ENCODE assay signal across 9 mouse cellular contexts in the genomic region with DNA sequence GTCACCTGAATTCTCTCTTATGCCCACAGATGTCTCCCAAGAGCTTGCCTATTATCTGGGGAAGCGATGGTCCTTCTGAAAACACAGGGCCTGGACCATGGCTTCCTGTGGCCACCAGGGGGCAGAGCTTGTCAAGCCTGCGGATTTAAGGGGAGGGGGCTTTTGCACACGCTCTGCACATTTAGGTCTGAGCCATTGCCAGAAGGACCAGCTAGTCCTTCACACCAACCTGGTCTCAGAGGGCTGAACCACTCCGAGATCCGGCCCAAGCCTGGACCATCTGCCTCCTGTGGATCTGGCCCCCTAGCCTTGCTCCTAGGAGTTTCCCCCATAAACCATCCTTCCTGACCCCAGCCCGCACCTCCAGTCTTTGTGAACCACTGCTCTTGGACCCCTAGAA. TPM values are rescaled to one million over a fixed set of nuclear protein-coding genes. Genes with fewer than 3 reads are reported as not detected.
DNase-seq lines count a peak whose midpoint lies in the region; ATAC-seq and TF ChIP-seq lines count a peak whose summit lies in the region.
"Had no signal": no experiment of that assay in that cellular context is flagged by ENCODE, and none has a peak within 500 bp of the region (broad histone marks: within the 10 kb centered on the region; RNA-seq: fewer than 3 reads in every experiment).

No protein-coding gene starts in this region.

- H3K27me3 ChIP-seq in thymus, adult 2 months (ENCODE audit: control insufficient read depth, insufficient read depth, low read length), result peaks cover 12% of the 10 kb centered on the region; the same call in 1 of the 2 replicates
- H3K27me3 ChIP-seq in heart, postnatal 0 days (ENCODE audit: control insufficient read depth, insufficient read depth, low read length), result peaks cover 45% of the 10 kb centered on the region
- H3K27me3 ChIP-seq in liver, embryonic 12.5 days (replicated peaks), result peaks cover 90% of the 10 kb centered on the region
- peaks cover 22% of the 10 kb centered on the region for H3K27me3 ChIP-seq in small intestine, adult 2 months (ENCODE audit: control insufficient read depth, insufficient read depth, low read length)
- H3K27me3 ChIP-seq: Patski had no signal

- no peak overlapping the region for H3K4me2 ChIP-seq in heart, postnatal 0 days (ENCODE audit: low read depth, low read length)
- peak overlapping the region; percentile 78 for H3K4me2 ChIP-seq in liver, embryonic 12.5 days

- H3K9ac ChIP-seq in heart, postnatal 0 days (replicated peaks; ENCODE audit: low read depth, low read length), result no peak overlapping the region
- peak overlapping the region; percentile 52 for H3K9ac ChIP-seq in liver, embryonic 12.5 days

- H3K36me3 ChIP-seq in thymus, adult 2 months (ENCODE audit: control insufficient read depth, insufficient read depth, low read length), result no peaks in the 10 kb centered on the region
- no peaks in the 10 kb centered on the region for H3K36me3 ChIP-seq in heart, postnatal 0 days (replicated peaks; ENCODE audit: control insufficient read depth, insufficient read depth, low read length)
- H3K36me3 ChIP-seq in liver, embryonic 12.5 days, result 0 out of 2 replicates have a peak, but pooled peaks cover 6% of the 10 kb centered on the region
- no peaks in the 10 kb centered on the region for H3K36me3 ChIP-seq in small intestine, adult 2 months (ENCODE audit: control insufficient read depth, insufficient read depth, low read length)

- TF ChIP-seq EP300 in heart, postnatal 0 days (IDR thresholded peaks at IDR 0.05; ENCODE audit: low read depth), result no peak

- DNase-seq in cerebellum, adult 18-20 months, result peak; percentile 38 to 51
- DNase-seq in cerebellum, adult 11 months, result no peak
- peak; percentile 31 for DNase-seq in thymus, adult 2 months
- DNase-seq in thymus, adult 18-20 months, result no peak
- no peak for DNase-seq in heart, postnatal 0 days (ENCODE audit: low spot score)
- DNase-seq in urinary bladder, postnatal 36 days (ENCODE audit: low spot score in 2 of 2), result no peak

- peak; percentile 82 for TF ChIP-seq CTCF in thymus, adult 2 months (IDR thresholded peaks at IDR 0.05; ENCODE audit: borderline replicate concordance, control insufficient read depth, extremely low read depth, insufficient read depth, low read length, poor library complexity)
- peak; percentile 70 for TF ChIP-seq CTCF in heart, postnatal 0 days (IDR thresholded peaks at IDR 0.05; ENCODE audit: low read depth)
- TF ChIP-seq CTCF in small intestine, adult 2 months (IDR thresholded peaks at IDR 0.05; ENCODE audit: extremely low read depth, insufficient read length, insufficient replicate concordance, low read depth, low read length), result peak; percentile 81; the same call in 1 of the 2 replicates

- no peak overlapping the region for H3K27ac ChIP-seq in thymus, adult 2 months (ENCODE audit: control insufficient read depth, insufficient read depth, low read length)
- H3K27ac ChIP-seq in heart, postnatal 0 days (ENCODE audit: low read depth), result no peak overlapping the region
- H3K27ac ChIP-seq in liver, embryonic 12.5 days, result peak overlapping the region; percentile 84
- H3K27ac ChIP-seq in small intestine, adult 2 months (ENCODE audit: insufficient read depth, low read depth, low read length), result no peak overlapping the region

- TF ChIP-seq POLR2A in thymus, adult 2 months (IDR thresholded peaks at IDR 0.05; ENCODE audit: control insufficient read depth, extremely low read depth, insufficient read depth, low read length, poor library complexity), result no peak
- no peak for TF ChIP-seq POLR2A in small intestine, adult 2 months (IDR thresholded peaks at IDR 0.05; ENCODE audit: low read depth, low read length)

- 27% methylated on average over 6 of the region's 6 CpGs for WGBS in thymus, adult 2 months
- WGBS in heart, postnatal 0 days, result 25% methylated on average over 6 of the region's 6 CpGs
- WGBS in liver, embryonic 12.5 days (ENCODE audit: insufficient replicate concordance), result 12% methylated on average over 6 of the region's 6 CpGs
- 33% methylated on average over 6 of the region's 6 CpGs for WGBS in small intestine, adult 2 months

- H3K4me3 ChIP-seq in thymus, adult 2 months (ENCODE audit: control insufficient read depth, insufficient read depth, low read length), result no peak overlapping the region
- no peak overlapping the region for H3K4me3 ChIP-seq in heart, postnatal 0 days (ENCODE audit: low read depth, low read length)
- H3K4me3 ChIP-seq in liver, embryonic 12.5 days, result peak overlapping the region; percentile 57
- no peak overlapping the region for H3K4me3 ChIP-seq in small intestine, adult 2 months (ENCODE audit: low read depth, low read length)

- peaks cover 3% of the 10 kb centered on the region; the same call in 1 of the 2 replicates for H3K4me1 ChIP-seq in thymus, adult 2 months (replicated peaks; ENCODE audit: control insufficient read depth, insufficient read depth, low read length)
- H3K4me1 ChIP-seq in heart, postnatal 0 days (ENCODE audit: control insufficient read depth, insufficient read depth), result peaks cover 27% of the 10 kb centered on the region
- H3K4me1 ChIP-seq in liver, embryonic 12.5 days, result peaks cover 56% of the 10 kb centered on the region
- peaks cover 14% of the 10 kb centered on the region for H3K4me1 ChIP-seq in small intestine, adult 2 months (ENCODE audit: control insufficient read depth, insufficient read depth, insufficient read length, low read length)

- H3K9me3 ChIP-seq in heart, postnatal 0 days (replicated peaks; ENCODE audit: control insufficient read depth, low read length), result no peaks in the 10 kb centered on the region
- H3K9me3 ChIP-seq in liver, embryonic 12.5 days (replicated peaks), result no peaks in the 10 kb centered on the region; the same call in 1 of the 2 replicates

- no peak for ATAC-seq in heart, postnatal 0 days (ENCODE audit: insufficient read depth, low read depth)
- peak; percentile 48 for ATAC-seq in liver, embryonic 12.5 days
- ATAC-seq: Patski had no signal

RNA-seq across cellular contexts. Expression of a gene that starts 1.3 kb away (rescaled TPM):
- polyA plus RNA-seq in thymus, adult 2 months (2012; rRNA removed), result 0.26 and 0.27 TPM in 2 replicates
- total RNA-seq in heart, postnatal 0 days (2014; rRNA removed; ENCODE audit: low replicate concordance), result not detected in 2 replicates
- polyA plus RNA-seq in heart, postnatal 0 days (2015; fragmentation: Nextera tagmentation; extraction: Ambion mirVana), result 0.14 and 0.16 TPM in 2 replicates
- polyA plus RNA-seq in liver, embryonic 12.5 days (2016; fragmentation: Nextera tagmentation; extraction: Ambion mirVana), result 2.8 and 3.2 TPM in 2 replicates
- 1.9 and 3.1 TPM in 2 replicates for polyA plus RNA-seq in small intestine, adult 2 months (2012; rRNA removed)
- polyA plus RNA-seq: Patski had no signal

RNA-seq across cellular contexts. Expression of a gene that starts 13.4 kb away (rescaled TPM):
- polyA plus RNA-seq in thymus, adult 2 months (2012; rRNA removed), result 87.7 and 96.0 TPM in 2 replicates
- 23.3 and 23.5 TPM in 2 replicates for total RNA-seq in heart, postnatal 0 days (2014; rRNA removed; ENCODE audit: low replicate concordance)
- 30.3 and 31.8 TPM in 2 replicates for polyA plus RNA-seq in heart, postnatal 0 days (2015; fragmentation: Nextera tagmentation; extraction: Ambion mirVana)
- polyA plus RNA-seq in liver, embryonic 12.5 days (2016; fragmentation: Nextera tagmentation; extraction: Ambion mirVana), result 35.6 and 36.2 TPM in 2 replicates
- 26.6 and 36.8 TPM in 2 replicates for polyA plus RNA-seq in small intestine, adult 2 months (2012; rRNA removed)

RNA-seq across cellular contexts. Expression of a gene that starts 36.4 kb away (rescaled TPM):
- polyA plus RNA-seq in thymus, adult 2 months (2012; rRNA removed), result 38.8 and 45.8 TPM in 2 replicates
- 10.2 and 14.8 TPM in 2 replicates for total RNA-seq in heart, postnatal 0 days (2014; rRNA removed; ENCODE audit: low replicate concordance)
- 6.1 and 7.2 TPM in 2 replicates for polyA plus RNA-seq in heart, postnatal 0 days (2015; fragmentation: Nextera tagmentation; extraction: Ambion mirVana)
- 15.5 and 15.8 TPM in 2 replicates for polyA plus RNA-seq in liver, embryonic 12.5 days (2016; fragmentation: Nextera tagmentation; extraction: Ambion mirVana)
- polyA plus RNA-seq in small intestine, adult 2 months (2012; rRNA removed), result 5.1 and 6.9 TPM in 2 replicates

RNA-seq across cellular contexts. Expression of a gene that starts 41.1 kb away (rescaled TPM):
- 372 and 526 TPM in 2 replicates for polyA plus RNA-seq in thymus, adult 2 months (2012; rRNA removed)
- total RNA-seq in heart, postnatal 0 days (2014; rRNA removed; ENCODE audit: low replicate concordance), result 314 and 356 TPM in 2 replicates
- 216 and 235 TPM in 2 replicates for polyA plus RNA-seq in heart, postnatal 0 days (2015; fragmentation: Nextera tagmentation; extraction: Ambion mirVana)
- polyA plus RNA-seq in liver, embryonic 12.5 days (2016; fragmentation: Nextera tagmentation; extraction: Ambion mirVana), result 180 and 198 TPM in 2 replicates
- 244 and 435 TPM in 2 replicates for polyA plus RNA-seq in small intestine, adult 2 months (2012; rRNA removed)

RNA-seq across cellular contexts. Expression of a gene that starts 44.9 kb away (rescaled TPM):
- polyA plus RNA-seq in thymus, adult 2 months (2012; rRNA removed), result 3.7 and 4.4 TPM in 2 replicates
- total RNA-seq in heart, postnatal 0 days (2014; rRNA removed; ENCODE audit: low replicate concordance), result 33.0 and 35.9 TPM in 2 replicates
- 5.9 and 6.1 TPM in 2 replicates for polyA plus RNA-seq in heart, postnatal 0 days (2015; fragmentation: Nextera tagmentation; extraction: Ambion mirVana)
- 5.2 and 5.7 TPM in 2 replicates for polyA plus RNA-seq in liver, embryonic 12.5 days (2016; fragmentation: Nextera tagmentation; extraction: Ambion mirVana)
- 6.7 and 7.5 TPM in 2 replicates for polyA plus RNA-seq in small intestine, adult 2 months (2012; rRNA removed)

Comparison
In these comparisons a context has a peak if more than half of its experiments do, and no peak if none do; other contexts are left out.
1. DNase-seq: peak in cerebellum, adult 18-20 months (2 of 2) and thymus, adult 2 months (single experiment); none in cerebellum, adult 11 months (single experiment), thymus, adult 18-20 months (0 of 2), heart, postnatal 0 days (single experiment) and urinary bladder, postnatal 36 days (0 of 2).
2. Peak in every context shown above with its lines, with median percentiles within 50 percentile points of each other: CTCF ChIP-seq.